Mouse (Mus musculus): ENCODE results near the gene Zfp202. TPM values are rescaled to one million over a fixed set of nuclear protein-coding genes. Genes with fewer than 3 reads are reported as not detected.

Gene Zfp202
- polyA plus RNA-seq, 1 experiment from 2014 or later: 4.1 TPM

- Histone ChIP-seq H3K36me3 (no peaks in the 10 kb centered on the region), H3K9me3 (no peaks in the 10 kb centered on the region), H3K4me1 (replicated peaks) (peaks cover 9% of the 10 kb centered on the region), H3K4me3 (replicated peaks) (no peak overlapping the region), H3K27me3 (replicated peaks) (no peaks in the 10 kb centered on the region; the same call in 1 of the 2 replicates), H3K27ac (no peak overlapping the region), H3K4me2 (replicated peaks) (no peak overlapping the region), H3K9ac (no peak overlapping the region)
- ATAC-seq: no peak
- whole genome bisulfite sequencing: 55% methylated on average over 9 of the region's 9 CpGs
These were observed 53.4 kb downstream of the Zfp202 start for GRCm38 (mm10) chr9:40245466-40245865.

GRCm38 (mm10) chr9:40245974-40246665 is 54.0 kb downstream of the Zfp202 start:
- Histone ChIP-seq H3K4me2 (replicated peaks) (no peak overlapping the region), H3K27me3 (replicated peaks) (no peaks in the 10 kb centered on the region), H3K4me3 (replicated peaks) (no peak overlapping the region), H3K36me3 (no peaks in the 10 kb centered on the region), H3K4me1 (replicated peaks) (peaks cover 9% of the 10 kb centered on the region), H3K27ac (no peak overlapping the region), H3K9ac (no peak overlapping the region), H3K9me3 (no peaks in the 10 kb centered on the region)
- ATAC-seq: no peak
- 82% methylated on average over 7 of the region's 7 CpGs for whole genome bisulfite sequencing

GRCm38 (mm10) chr9:40246702-40247101 is 54.6 kb downstream of the Zfp202 start:
- Histone ChIP-seq H3K36me3 (no peaks in the 10 kb centered on the region), H3K27me3 (replicated peaks) (no peaks in the 10 kb centered on the region), H3K9me3 (no peaks in the 10 kb centered on the region), H3K4me3 (replicated peaks) (no peak overlapping the region), H3K9ac (no peak overlapping the region), H3K27ac (no peak overlapping the region), H3K4me2 (replicated peaks) (no peak overlapping the region), H3K4me1 (replicated peaks) (peaks cover 5% of the 10 kb centered on the region; the same call in 1 of the 2 replicates)
- ATAC-seq: no peak
- 78% methylated on average over 6 of the region's 6 CpGs for WGBS

- Histone ChIP-seq H3K4me1 (replicated peaks) (peaks cover 5% of the 10 kb centered on the region; the same call in 1 of the 2 replicates), H3K4me2 (replicated peaks) (no peak overlapping the region), H3K27me3 (replicated peaks) (no peaks in the 10 kb centered on the region), H3K9me3 (no peaks in the 10 kb centered on the region), H3K36me3 (no peaks in the 10 kb centered on the region), H3K4me3 (replicated peaks) (no peak overlapping the region), H3K9ac (no peak overlapping the region), H3K27ac (no peak overlapping the region)
- no peak for ATAC-seq
- WGBS: 62% methylated on average over 1 of the region's 1 CpGs
These were observed 57.0 kb downstream of the Zfp202 start for GRCm38 (mm10) chr9:40249106-40249505.

- no peaks in the 10 kb centered on the region for H3K36me3 ChIP-seq
- no peak overlapping the region for H3K4me3 ChIP-seq (replicated peaks)
- H3K4me2 ChIP-seq (replicated peaks): no peak overlapping the region
- H3K9me3 ChIP-seq: no peaks in the 10 kb centered on the region
- H3K9ac ChIP-seq: no peak overlapping the region
- ATAC-seq: no peak
- WGBS: 51% methylated on average over 3 of the region's 3 CpGs
- no peak overlapping the region for H3K27ac ChIP-seq
- no peaks in the 10 kb centered on the region for H3K27me3 ChIP-seq (replicated peaks)
- H3K4me1 ChIP-seq (replicated peaks): no peaks in the 10 kb centered on the region
These were observed 60.3 kb downstream of the Zfp202 start for GRCm38 (mm10) chr9:40252459-40252858.

Other genes with a start within 250 kb of the Zfp202 start
- gene Olfr975, start 240.3 kb upstream of the Zfp202 start, polyA plus RNA-seq (2015; fragmentation: Nextera tagmentation; extraction: Ambion mirVana): not detected in 2 replicates
- not detected in 2 replicates for gene Olfr976, start 231.2 kb upstream of the Zfp202 start, polyA plus RNA-seq (2015; fragmentation: Nextera tagmentation; extraction: Ambion mirVana)
- gene Olfr978, start 200.2 kb upstream of the Zfp202 start, polyA plus RNA-seq (2015; fragmentation: Nextera tagmentation; extraction: Ambion mirVana): not detected in 2 replicates
- gene Olfr979, start 188.9 kb upstream of the Zfp202 start, polyA plus RNA-seq (2015; fragmentation: Nextera tagmentation; extraction: Ambion mirVana): not detected in 2 replicates
- gene Olfr980, start 182.7 kb upstream of the Zfp202 start, polyA plus RNA-seq (2015; fragmentation: Nextera tagmentation; extraction: Ambion mirVana): not detected in 2 replicates
- gene Olfr981, start 170.9 kb upstream of the Zfp202 start, polyA plus RNA-seq (2015; fragmentation: Nextera tagmentation; extraction: Ambion mirVana): not detected in 2 replicates
- not detected in 2 replicates for gene Olfr982, start 118.5 kb upstream of the Zfp202 start, polyA plus RNA-seq (2015; fragmentation: Nextera tagmentation; extraction: Ambion mirVana)
- gene Olfr983, start 98.7 kb upstream of the Zfp202 start, polyA plus RNA-seq (2015; fragmentation: Nextera tagmentation; extraction: Ambion mirVana): not detected in 2 replicates
- not detected in 2 replicates for gene Olfr984, start 78.1 kb upstream of the Zfp202 start, polyA plus RNA-seq (2015; fragmentation: Nextera tagmentation; extraction: Ambion mirVana)
- not detected in 2 replicates for gene Olfr985, start 62.1 kb upstream of the Zfp202 start, polyA plus RNA-seq (2015; fragmentation: Nextera tagmentation; extraction: Ambion mirVana)
- gene Tmem225, start 44.2 kb upstream of the Zfp202 start, polyA plus RNA-seq (2015; fragmentation: Nextera tagmentation; extraction: Ambion mirVana): not detected in 2 replicates
- gene Olfr986, start 11.4 kb upstream of the Zfp202 start, polyA plus RNA-seq (2015; fragmentation: Nextera tagmentation; extraction: Ambion mirVana): not detected in 2 replicates
- 4.5 and 6.2 TPM in 2 replicates for gene Scn3b, start 76.9 kb downstream of the Zfp202 start, polyA plus RNA-seq (2015; fragmentation: Nextera tagmentation; extraction: Ambion mirVana)